Mouse (Mus musculus) T-helper 17 cell (primary cell): Measurements from ENCODE around the gene Pla2g4e.

Experiments
- in situ Hi-C, 2 experiments: fragments of 300-600 bp; cut with MboI, MseI; formaldehyde crosslinking; loops; 1 replicate in 1 of 2; 2 replicates in 1 of 2; pipeline ENCODE4 v1.15.1; 2025; ENCODE audit warnings: high pct_unique_total_duplicates in 2 of 2

Gene Pla2g4e

GRCm38 (mm10) chr2:120238733-120239132 is 6.4 kb downstream of the Pla2g4e start:
- in situ Hi-C loops = loop anchor here in 1 of 2 experiments (10.0 kb wide), 1 partner anchor 994 kb away; no protein-coding TSS in a partner anchor

GRCm38 (mm10) chr2:120237784-120238183 is 7.4 kb downstream of the Pla2g4e start:
- in situ Hi-C loops = loop anchor here in 1 of 2 experiments (10.0 kb wide), 1 partner anchor 993 kb away; no protein-coding TSS in a partner anchor

DNA sequence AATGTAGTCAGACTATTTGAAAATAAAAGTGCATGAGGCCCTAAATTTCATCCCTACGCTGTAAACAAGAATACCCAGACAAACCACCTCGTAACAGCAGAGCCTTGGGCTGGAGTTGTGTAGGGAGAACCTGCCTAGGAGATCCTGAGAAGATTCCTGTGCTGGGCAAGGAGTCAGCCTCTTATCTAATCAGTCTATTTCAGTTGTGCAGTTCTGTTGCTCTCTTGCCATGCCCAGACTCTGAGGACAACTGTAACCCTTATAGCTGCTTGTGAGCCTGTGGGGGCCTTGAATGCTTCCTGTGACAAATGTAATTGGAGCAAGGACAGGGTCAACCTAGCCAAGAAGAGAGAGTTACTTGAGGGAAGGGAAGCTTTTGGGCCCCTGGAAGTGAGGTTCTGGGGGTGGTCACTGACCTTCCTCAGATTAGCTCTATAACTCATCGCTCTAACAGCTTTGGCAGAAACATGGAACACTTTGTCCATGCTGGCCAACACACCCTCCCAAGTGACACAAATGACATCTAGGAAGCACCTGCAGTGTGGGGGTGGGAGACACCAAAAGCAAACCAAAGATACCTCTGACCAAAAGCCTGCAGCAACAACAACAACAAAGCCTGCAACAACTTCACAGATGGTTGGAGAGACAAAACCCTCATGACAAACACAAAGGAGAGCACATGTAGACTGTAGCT is 9.0 kb downstream of the Pla2g4e start:
- in situ Hi-C loops = loop anchor here in 1 of 2 experiments (10.0 kb wide), 1 partner anchor 991 kb away; no protein-coding TSS in a partner anchor

- in situ Hi-C loops = loop anchor here in 1 of 2 experiments (10.0 kb wide), 1 partner anchor 991 kb away; no protein-coding TSS in a partner anchor
Observed at GRCm38 (mm10) chr2:120235381-120235780, 9.8 kb downstream of the Pla2g4e start.

DNA sequence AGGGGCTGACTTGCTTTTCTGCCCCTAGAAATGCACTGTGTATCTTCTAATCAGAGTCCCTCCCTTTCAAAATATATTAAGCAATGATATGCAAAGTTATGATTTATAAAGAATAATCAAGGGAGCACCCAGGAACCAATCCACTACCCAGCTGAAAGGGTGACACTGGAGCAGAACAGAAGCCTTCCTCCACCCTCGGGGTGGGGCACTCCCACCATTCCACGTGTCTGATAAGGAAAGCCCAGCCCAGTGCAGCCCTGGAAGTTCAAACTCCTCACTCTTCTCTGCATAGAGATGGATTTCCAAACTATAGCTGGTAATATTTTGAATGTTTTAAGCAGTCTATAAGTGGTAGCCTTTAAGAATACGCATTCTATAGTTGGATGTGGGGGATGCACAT is 13.5 kb downstream of the Pla2g4e start:
- in situ Hi-C loops = loop anchor here in 1 of 2 experiments (10.0 kb wide), 1 partner anchor 987 kb away; no protein-coding TSS in a partner anchor

GRCm38 (mm10) chr2:120214600-120214999 is 30.5 kb downstream of the Pla2g4e start:
- in situ Hi-C loops = no loop called here

- in situ Hi-C loops = no loop called here
Observed at GRCm38 (mm10) chr2:120211448-120211847, 33.7 kb downstream of the Pla2g4e start.

DNA sequence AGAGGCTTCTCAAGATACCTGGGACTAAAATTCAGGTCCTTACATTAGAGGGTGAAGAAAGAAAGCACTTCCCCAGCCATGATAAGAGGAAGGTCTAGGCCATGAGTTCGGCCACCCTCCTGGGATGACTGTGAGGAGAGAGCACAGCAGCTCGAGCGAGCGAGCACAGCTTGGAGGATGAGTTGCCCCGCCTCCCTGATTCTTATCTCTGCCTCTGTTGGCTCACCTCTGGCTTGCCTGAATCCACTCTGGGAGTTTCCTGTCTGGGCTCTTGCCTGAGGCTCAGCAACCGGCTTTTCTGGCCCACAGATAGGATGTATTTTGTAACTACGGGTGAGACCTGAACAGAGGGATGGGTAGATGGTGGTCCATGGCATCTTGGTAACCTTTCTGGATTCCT is 37.2 kb downstream of the Pla2g4e start:
- in situ Hi-C loops = loop anchor here in 1 of 2 experiments (10.0 kb wide), 1 partner anchor 1253 kb away; no protein-coding TSS in a partner anchor

DNA sequence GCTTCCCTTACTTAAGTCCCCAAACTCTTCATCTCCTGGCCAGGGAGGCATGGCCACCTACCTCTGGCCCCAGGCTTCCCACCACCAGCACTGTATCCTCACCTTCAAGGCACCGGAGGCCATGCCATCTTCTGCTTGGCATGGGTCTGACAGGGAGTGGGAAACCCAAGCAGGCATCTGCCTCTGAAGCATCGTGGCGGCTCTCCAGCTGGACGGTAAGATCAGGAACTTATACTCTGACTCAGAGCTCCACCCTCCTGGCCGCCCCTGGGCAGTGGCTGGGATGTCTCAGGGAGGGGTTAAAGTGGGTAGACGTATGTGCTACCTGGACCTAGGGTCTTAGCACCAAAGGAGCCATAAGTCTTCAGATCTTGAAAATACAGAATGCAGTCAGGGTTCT is 38.1 kb downstream of the Pla2g4e start:
- in situ Hi-C loops = loop anchor here in 1 of 2 experiments (10.0 kb wide), 1 partner anchor 1252 kb away; no protein-coding TSS in a partner anchor

DNA sequence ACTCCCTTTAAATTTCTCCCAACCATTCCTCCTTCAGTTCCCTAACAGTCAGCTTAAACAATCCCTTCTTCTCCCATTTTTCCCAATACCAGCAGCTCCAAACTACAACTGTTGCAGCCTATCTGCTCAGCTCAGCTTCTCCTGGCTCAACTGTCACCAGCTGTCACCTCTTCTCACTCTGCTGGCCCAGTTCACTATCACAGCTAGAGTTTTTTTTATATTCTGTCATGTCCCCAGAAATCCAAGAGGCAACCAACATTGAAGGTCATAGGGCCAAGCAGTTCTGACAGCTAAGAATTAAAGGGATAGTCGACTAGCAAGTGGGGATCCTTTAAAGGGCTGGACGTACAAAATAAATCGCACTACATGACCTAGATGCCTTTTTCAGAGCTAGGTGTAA is 41.4 kb downstream of the Pla2g4e start:
- in situ Hi-C loops = loop anchor here (5.0 to 10.0 kb wide), 2 partner anchors 84 to 1249 kb away; partner anchors contain the start of gene Pla2g4d (in 1 of the 2)

DNA sequence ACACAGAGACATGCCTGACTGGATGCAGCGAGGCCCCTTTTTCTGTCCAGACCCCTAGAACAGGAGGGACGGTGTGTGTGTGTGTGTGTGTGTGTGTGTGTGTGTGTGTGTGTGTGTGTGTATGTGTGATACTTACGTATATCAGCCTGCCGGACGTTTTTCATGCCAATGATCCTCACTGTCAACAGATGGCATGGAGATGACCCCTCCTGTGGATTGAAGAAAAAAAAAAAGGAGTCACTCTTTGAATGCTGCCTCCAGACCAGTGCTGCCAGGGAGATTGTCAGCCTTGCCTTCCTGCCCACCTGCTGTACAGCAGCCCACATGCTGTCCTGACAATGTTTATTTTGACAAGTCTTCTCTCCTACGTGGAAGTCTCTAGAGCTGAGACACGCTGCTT is 45.1 kb downstream of the Pla2g4e start:
- in situ Hi-C loops = loop anchor here (5.0 to 10.0 kb wide), 2 partner anchors 87 to 1245 kb away; partner anchors contain the start of gene Pla2g4d (in 1 of the 2)

GRCm38 (mm10) chr2:120188174-120188573 is 57.0 kb downstream of the Pla2g4e start:
- in situ Hi-C loops = loop anchor here (5.0 to 10.0 kb wide), 3 partner anchors 64 to 99 kb away; partner anchors contain the start of gene Pla2g4d (in 2 of the 2)

DNA sequence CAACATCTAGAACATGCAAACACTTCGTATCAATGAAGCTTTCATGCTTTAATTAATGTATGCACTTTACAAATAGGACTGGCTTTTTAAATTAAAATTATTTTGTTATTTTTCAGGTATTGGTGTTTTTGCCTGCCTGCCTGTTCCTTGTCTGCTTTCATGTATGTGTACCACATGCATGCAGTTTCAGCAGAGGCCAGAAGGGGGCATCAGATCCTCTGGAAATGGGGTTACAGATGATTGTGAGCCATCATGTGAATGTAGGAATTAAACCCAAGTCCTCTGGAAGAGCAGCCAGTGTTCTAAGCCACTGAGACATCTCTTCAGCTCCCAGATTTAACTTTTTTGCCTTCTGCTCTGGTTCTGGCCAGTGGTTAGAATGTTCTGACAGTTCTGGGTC is 57.6 kb downstream of the Pla2g4e start:
- in situ Hi-C loops = loop anchor here (5.0 to 10.0 kb wide), 3 partner anchors 65 to 100 kb away; partner anchors contain the start of gene Pla2g4d (in 2 of the 2)

DNA sequence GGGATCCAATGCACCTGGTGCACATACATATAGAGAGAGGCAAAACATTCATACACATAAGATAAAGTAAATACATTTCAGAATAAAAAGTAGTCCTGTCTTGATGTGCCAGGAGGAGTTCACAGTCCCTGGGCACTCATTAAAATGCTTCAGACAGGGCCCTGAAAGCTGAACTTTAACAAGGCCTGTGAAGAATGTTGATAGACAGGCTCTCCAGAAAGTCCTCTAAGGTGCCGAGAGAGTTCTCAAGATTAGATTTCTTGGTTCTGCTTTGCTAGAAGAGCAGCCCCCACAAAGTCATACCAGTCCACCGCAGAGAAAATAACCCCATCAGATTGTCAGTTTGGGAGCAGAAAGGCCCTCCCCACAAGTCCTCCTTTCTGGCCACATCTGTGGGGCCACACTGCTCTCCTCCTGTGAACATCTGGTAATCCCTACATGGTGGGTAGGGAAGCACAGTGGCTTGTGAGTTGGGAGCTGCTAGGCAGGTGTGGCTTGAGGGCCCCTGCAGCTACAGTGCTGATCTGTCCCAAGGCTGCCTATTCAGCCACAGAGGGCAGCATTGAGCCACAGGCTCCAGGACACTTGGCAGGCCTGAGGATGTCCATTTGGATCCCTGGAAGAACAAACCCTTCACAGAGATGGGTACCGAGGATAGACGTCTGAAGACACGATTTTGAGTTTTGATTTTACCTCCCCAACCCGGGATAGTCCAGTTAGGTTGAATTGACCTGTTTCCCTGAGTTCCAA is 59.4 kb downstream of the Pla2g4e start:
- in situ Hi-C loops = loop anchor here (5.0 to 10.0 kb wide), 3 partner anchors 67 to 102 kb away; partner anchors contain the start of gene Pla2g4d (in 2 of the 2)

DNA sequence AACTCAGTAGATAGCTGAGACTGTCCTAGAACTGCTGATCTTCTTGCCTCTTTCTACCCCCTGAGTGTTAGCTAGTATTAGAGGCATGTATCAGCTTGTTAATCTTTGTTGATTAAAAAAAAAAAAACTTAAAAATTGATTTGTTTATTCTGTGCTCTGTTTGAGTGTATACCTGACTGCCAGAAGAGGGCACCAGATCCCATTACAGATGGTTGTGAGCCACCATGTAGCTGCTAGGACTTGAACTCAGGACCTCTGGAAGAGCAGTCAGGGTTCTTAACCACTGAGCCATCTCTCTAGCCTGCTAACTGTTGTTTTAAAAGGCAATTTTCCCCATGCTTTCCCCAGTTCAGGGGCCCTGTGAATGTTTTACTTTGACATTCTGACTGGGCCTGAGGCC is 66.2 kb downstream of the Pla2g4e start:
- in situ Hi-C loops = loop anchor here in 1 of 2 experiments (10.0 kb wide), 1 partner anchor 314 kb away; no protein-coding TSS in a partner anchor

- in situ Hi-C loops = loop anchor here (5.0 to 10.0 kb wide), 3 partner anchors 86 to 366 kb away; no protein-coding TSS in a partner anchor
Observed at GRCm38 (mm10) chr2:120173718-120174117, 71.4 kb downstream of the Pla2g4e start.

GRCm38 (mm10) chr2:120171362-120171761 is 73.8 kb downstream of the Pla2g4e start:
- in situ Hi-C loops = loop anchor here (5.0 to 10.0 kb wide), 3 partner anchors 84 to 364 kb away; no protein-coding TSS in a partner anchor

GRCm38 (mm10) chr2:120170726-120171125 is 74.4 kb downstream of the Pla2g4e start:
- in situ Hi-C loops = loop anchor here (5.0 to 10.0 kb wide), 3 partner anchors 83 to 363 kb away; no protein-coding TSS in a partner anchor

DNA sequence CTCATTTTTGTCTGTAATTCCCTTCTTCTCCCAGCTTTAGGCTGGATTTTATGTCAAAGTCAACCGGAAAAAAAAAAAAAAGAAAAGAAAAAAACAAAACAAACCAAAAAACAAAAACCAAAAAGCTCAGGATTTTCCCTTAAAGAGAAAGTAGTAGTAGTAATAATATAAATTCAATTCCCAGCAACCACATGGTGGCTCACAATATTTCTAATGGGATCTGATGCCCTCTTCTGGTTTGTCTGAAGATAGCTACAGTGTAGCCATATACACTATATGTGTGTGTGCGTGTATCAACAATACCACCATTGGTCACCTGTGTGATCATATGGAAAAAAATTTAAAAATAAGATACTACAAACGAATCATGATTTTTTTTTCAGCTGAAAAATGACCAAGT is 75.8 kb downstream of the Pla2g4e start:
- in situ Hi-C loops = loop anchor here (5.0 to 10.0 kb wide), 2 partner anchors 55 to 82 kb away; no protein-coding TSS in a partner anchor

DNA sequence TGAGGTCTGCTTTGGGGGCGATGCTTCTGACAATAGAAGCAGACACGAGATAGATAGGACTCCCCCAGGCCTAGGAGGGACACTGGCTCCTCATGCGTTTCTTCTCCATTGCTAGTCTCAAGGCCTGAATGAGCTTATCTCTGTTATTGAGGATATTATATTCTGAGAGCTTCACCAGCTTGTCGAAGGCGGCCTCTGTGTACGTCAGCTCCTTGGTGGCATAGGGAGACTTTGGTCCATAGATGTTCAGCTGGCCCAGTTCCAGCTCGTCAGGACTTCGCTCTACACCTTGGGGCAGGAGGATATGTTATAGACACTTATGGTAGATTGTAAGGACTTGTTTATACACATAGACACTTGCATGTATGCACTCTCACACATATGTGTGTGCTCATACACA is 77.4 kb downstream of the Pla2g4e start:
- in situ Hi-C loops = loop anchor here (5.0 to 10.0 kb wide), 2 partner anchors 53 to 80 kb away; no protein-coding TSS in a partner anchor

- in situ Hi-C loops = loop anchor here (5.0 to 10.0 kb wide), 2 partner anchors 51 to 78 kb away; no protein-coding TSS in a partner anchor
Observed at GRCm38 (mm10) chr2:120165474-120165873, 79.7 kb downstream of the Pla2g4e start.
